Mouse (Mus musculus): Measurements from ENCODE around the gene Hist1h2af.

DNA sequence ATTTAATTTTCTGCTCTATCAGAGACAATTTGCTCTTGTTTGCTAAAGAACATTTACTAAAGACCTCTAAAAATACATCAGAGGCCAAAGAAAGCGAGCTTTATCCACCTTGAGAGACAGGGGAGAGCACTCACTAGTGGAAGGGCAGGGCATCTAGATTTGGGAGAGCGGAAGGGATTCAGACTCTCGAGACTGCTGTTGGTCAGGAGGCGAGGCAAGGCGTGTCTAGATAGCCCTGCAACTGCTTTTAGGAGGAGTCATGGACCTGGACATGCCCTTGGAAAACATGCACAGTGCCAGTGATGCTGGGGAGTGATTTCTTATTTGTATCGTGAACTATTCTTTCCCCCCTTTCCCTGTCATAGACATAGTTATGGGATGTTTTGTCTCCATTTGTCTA lies 38.2 kb upstream of the Hist1h2af start:
- TF ChIP-seq POLR2A (IDR thresholded peaks at IDR 0.05; ENCODE audit: extremely low read depth, insufficient read depth, low read length) (no peak), CTCF (IDR thresholded peaks at IDR 0.05; ENCODE audit: extremely low read depth, insufficient read depth, low read length) (no peak)
